Comparison of ENCODE assay signal across 21 mouse cellular contexts in the genomic region with DNA sequence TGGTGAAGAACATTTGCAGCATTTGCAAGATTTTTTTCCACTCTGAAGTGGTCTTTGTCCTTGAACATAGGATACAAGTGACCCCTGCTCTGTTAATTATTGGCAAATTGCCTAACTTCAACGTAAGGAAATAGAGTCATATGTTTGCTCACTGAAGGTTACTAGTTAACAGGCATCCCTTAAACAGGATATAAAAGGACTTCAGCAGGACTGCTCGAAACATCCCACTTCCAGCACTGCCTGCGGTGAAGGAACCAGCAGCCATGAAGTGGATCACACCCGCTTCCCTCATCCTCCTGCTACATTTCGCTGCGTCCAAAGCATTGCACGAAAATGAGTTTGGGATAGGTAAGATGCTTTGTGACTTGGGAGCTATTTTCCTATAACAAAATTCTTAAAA. TPM values are rescaled to one million over a fixed set of nuclear protein-coding genes. Genes with fewer than 3 reads are reported as not detected.
DNase-seq lines count a peak whose midpoint lies in the region; ATAC-seq lines count a peak whose summit lies in the region.
"Had no signal": no experiment of that assay in that cellular context is flagged by ENCODE, and none has a peak within 500 bp of the region (broad histone marks: within the 10 kb centered on the region; RNA-seq: fewer than 3 reads in every experiment).

A gene (plus strand): TSS at position 220 of the 400 bp plus-strand sequence.

- no peak within 1 kb of the TSS for H3K27ac ChIP-seq in heart, embryonic 16.5 days (ENCODE audit: low read length)
- H3K27ac ChIP-seq in midbrain, embryonic 11.5 days (ENCODE audit: low read depth, low read length), result no peak within 1 kb of the TSS
- no peak within 1 kb of the TSS for H3K27ac ChIP-seq in midbrain, embryonic 15.5 days
- peak within 1 kb of the TSS; percentile 20 for H3K27ac ChIP-seq in liver, embryonic 12.5 days
- H3K27ac ChIP-seq: forebrain, embryonic 15.5 days; heart, adult 2 months; layer of hippocampus, adult 2 months; neural tube, embryonic 13.5 days had no signal

- WGBS in heart, embryonic 16.5 days, result 76% methylated on average over 7 of the region's 7 CpGs
- 87% methylated on average over 7 of the region's 7 CpGs for WGBS in midbrain, embryonic 11.5 days
- 89% methylated on average over 7 of the region's 7 CpGs for WGBS in midbrain, embryonic 15.5 days
- WGBS in liver, embryonic 12.5 days (ENCODE audit: insufficient replicate concordance), result 55% methylated on average over 7 of the region's 7 CpGs

- no peaks in the 10 kb centered on the region for H3K27me3 ChIP-seq in heart, embryonic 16.5 days (ENCODE audit: control insufficient read depth, insufficient read depth, low read length)
- no peaks in the 10 kb centered on the region for H3K27me3 ChIP-seq in midbrain, embryonic 11.5 days (ENCODE audit: control insufficient read depth, insufficient read depth, low read length)
- H3K27me3 ChIP-seq in midbrain, embryonic 15.5 days (replicated peaks), result no peaks in the 10 kb centered on the region
- no peaks in the 10 kb centered on the region for H3K27me3 ChIP-seq in liver, embryonic 12.5 days (replicated peaks)
- H3K27me3 ChIP-seq: forebrain, embryonic 15.5 days; neural tube, embryonic 13.5 days had no signal

- no peaks in the 10 kb centered on the region for H3K36me3 ChIP-seq in heart, embryonic 16.5 days (ENCODE audit: control insufficient read depth, insufficient read depth)
- H3K36me3 ChIP-seq in midbrain, embryonic 11.5 days (ENCODE audit: control insufficient read depth, insufficient read depth, low read length), result no peaks in the 10 kb centered on the region
- H3K36me3 ChIP-seq in midbrain, embryonic 15.5 days (replicated peaks), result no peaks in the 10 kb centered on the region
- H3K36me3 ChIP-seq in liver, embryonic 12.5 days, result no peaks in the 10 kb centered on the region
- H3K36me3 ChIP-seq: forebrain, embryonic 15.5 days; neural tube, embryonic 13.5 days had no signal

- DNase-seq in heart, postnatal 10 days, result no peak
- peak; percentile 14 for DNase-seq in midbrain, embryonic 11.5 days (ENCODE audit: low spot score, missing footprints)
- peak; percentile 76 for DNase-seq in yolk sac, embryonic 10.5 days (ENCODE audit: low spot score)
- DNase-seq in spleen, adult 18-20 months, result no peak
- DNase-seq in ovary, adult 18-20 months (ENCODE audit: low spot score), result no peak
- DNase-seq: adrenal gland, postnatal 14 days; cerebellum, postnatal 10 days; heart, adult 2 months; lung, postnatal 10 days; thymus, postnatal 4 days had no signal

- no peak for ATAC-seq in heart, embryonic 16.5 days (replicated peaks; ENCODE audit: extremely low read depth, insufficient read depth, low FRiP score)
- ATAC-seq in midbrain, embryonic 11.5 days (ENCODE audit: low FRiP score), result no peak
- ATAC-seq in midbrain, embryonic 15.5 days (replicated peaks), result no peak
- ATAC-seq in liver, embryonic 12.5 days, result no peak
- ATAC-seq: CD4-positive, CD25-positive, alpha-beta regulatory T cell, adult 4 months; forebrain, embryonic 15.5 days; inflammation-experienced regulatory T-cells, adult 6 months had no signal

- no peak within 1 kb of the TSS for H3K9ac ChIP-seq in heart, embryonic 16.5 days (ENCODE audit: low read length)
- H3K9ac ChIP-seq in midbrain, embryonic 11.5 days (ENCODE audit: low read length), result no peak within 1 kb of the TSS
- H3K9ac ChIP-seq in midbrain, embryonic 15.5 days, result no peak within 1 kb of the TSS
- H3K9ac ChIP-seq in liver, embryonic 12.5 days, result peak within 1 kb of the TSS; percentile 27; the same call in 1 of the 2 replicates
- H3K9ac ChIP-seq: forebrain, embryonic 15.5 days; neural tube, embryonic 13.5 days had no signal

- intact Hi-C loops in heart, postnatal 10 days (cut with DNase I), result no loop called here

- no peaks in the 10 kb centered on the region for H3K4me1 ChIP-seq in heart, embryonic 16.5 days (ENCODE audit: control insufficient read depth, insufficient read depth, low read length)
- no peaks in the 10 kb centered on the region for H3K4me1 ChIP-seq in midbrain, embryonic 11.5 days (ENCODE audit: control insufficient read depth, insufficient read depth, low read length)
- no peaks in the 10 kb centered on the region for H3K4me1 ChIP-seq in midbrain, embryonic 15.5 days
- no peaks in the 10 kb centered on the region for H3K4me1 ChIP-seq in liver, embryonic 12.5 days
- H3K4me1 ChIP-seq: forebrain, embryonic 15.5 days; neural tube, embryonic 13.5 days had no signal

- no peaks in the 10 kb centered on the region for H3K9me3 ChIP-seq in heart, embryonic 16.5 days (replicated peaks; ENCODE audit: control insufficient read depth, low read length)
- no peaks in the 10 kb centered on the region for H3K9me3 ChIP-seq in midbrain, embryonic 11.5 days (ENCODE audit: control insufficient read depth, low read length)
- H3K9me3 ChIP-seq in midbrain, embryonic 15.5 days, result no peaks in the 10 kb centered on the region
- no peaks in the 10 kb centered on the region for H3K9me3 ChIP-seq in liver, embryonic 12.5 days (replicated peaks)
- H3K9me3 ChIP-seq: forebrain, embryonic 15.5 days; neural tube, embryonic 13.5 days had no signal

- H3K4me3 ChIP-seq in heart, embryonic 16.5 days (ENCODE audit: low read length), result no peak within 1 kb of the TSS
- H3K4me3 ChIP-seq in midbrain, embryonic 11.5 days (ENCODE audit: low read depth, low read length), result no peak within 1 kb of the TSS
- no peak within 1 kb of the TSS for H3K4me3 ChIP-seq in midbrain, embryonic 15.5 days
- H3K4me3 ChIP-seq in liver, embryonic 12.5 days, result peak within 1 kb of the TSS; percentile 32
- H3K4me3 ChIP-seq: forebrain, embryonic 15.5 days; heart, adult 2 months; layer of hippocampus, adult 2 months; neural tube, embryonic 13.5 days had no signal

- no peak within 1 kb of the TSS for H3K4me2 ChIP-seq in heart, embryonic 16.5 days (ENCODE audit: low read depth, low read length)
- H3K4me2 ChIP-seq in midbrain, embryonic 11.5 days, result no peak within 1 kb of the TSS
- H3K4me2 ChIP-seq in midbrain, embryonic 15.5 days, result no peak within 1 kb of the TSS
- H3K4me2 ChIP-seq in liver, embryonic 12.5 days, result peak within 1 kb of the TSS; percentile 7; the same call in 1 of the 2 replicates
- H3K4me2 ChIP-seq: forebrain, embryonic 15.5 days; neural tube, embryonic 13.5 days had no signal

RNA-seq across cellular contexts. Expression of the gene that starts here (rescaled TPM):
- 11.0 and 11.5 TPM in 2 replicates for polyA plus RNA-seq in heart, embryonic 16.5 days (2015; fragmentation: Nextera tagmentation; extraction: Ambion mirVana)
- not detected for total RNA-seq in heart, postnatal 10 days (2021)
- polyA plus RNA-seq in midbrain, embryonic 11.5 days (2014; fragmentation: Nextera tagmentation; extraction: Ambion mirVana), result not detected in 2 replicates
- 0.61 and 8.7 TPM in 2 replicates for polyA plus RNA-seq in midbrain, embryonic 15.5 days (2015; fragmentation: Nextera tagmentation; extraction: Ambion mirVana)
- polyA plus RNA-seq in liver, embryonic 12.5 days (2016; fragmentation: Nextera tagmentation; extraction: Ambion mirVana), result 6,058 and 6,260 TPM in 2 replicates
- total RNA-seq: heart, adult 2 months; layer of hippocampus, adult 2 months; megakaryocyte-erythroid progenitor cell, adult 5-6 weeks; monocyte, adult 5-6 weeks had no signal
- polyA plus RNA-seq: forebrain, embryonic 15.5 days; heart, adult 2 months; hindbrain, embryonic 11.5 days had no signal

Comparison
In these comparisons a context has a peak if more than half of its experiments do, and no peak if none do; other contexts are left out.
1. RNA of the gene that starts here (polyA plus RNA-seq): 6,058 to 6,260 TPM in liver, embryonic 12.5 days; 11.0 to 11.5 TPM in heart, embryonic 16.5 days, 0.61 to 8.7 TPM in midbrain, embryonic 15.5 days and not detected in midbrain, embryonic 11.5 days; every median in the first group is over 100 times any median in the second.
2. Peak in DNase-seq in midbrain, embryonic 11.5 days; RNA of the gene not detected or under 1 TPM.